Comparison of ENCODE assay signal across 8 mouse cellular contexts in the genomic region with DNA sequence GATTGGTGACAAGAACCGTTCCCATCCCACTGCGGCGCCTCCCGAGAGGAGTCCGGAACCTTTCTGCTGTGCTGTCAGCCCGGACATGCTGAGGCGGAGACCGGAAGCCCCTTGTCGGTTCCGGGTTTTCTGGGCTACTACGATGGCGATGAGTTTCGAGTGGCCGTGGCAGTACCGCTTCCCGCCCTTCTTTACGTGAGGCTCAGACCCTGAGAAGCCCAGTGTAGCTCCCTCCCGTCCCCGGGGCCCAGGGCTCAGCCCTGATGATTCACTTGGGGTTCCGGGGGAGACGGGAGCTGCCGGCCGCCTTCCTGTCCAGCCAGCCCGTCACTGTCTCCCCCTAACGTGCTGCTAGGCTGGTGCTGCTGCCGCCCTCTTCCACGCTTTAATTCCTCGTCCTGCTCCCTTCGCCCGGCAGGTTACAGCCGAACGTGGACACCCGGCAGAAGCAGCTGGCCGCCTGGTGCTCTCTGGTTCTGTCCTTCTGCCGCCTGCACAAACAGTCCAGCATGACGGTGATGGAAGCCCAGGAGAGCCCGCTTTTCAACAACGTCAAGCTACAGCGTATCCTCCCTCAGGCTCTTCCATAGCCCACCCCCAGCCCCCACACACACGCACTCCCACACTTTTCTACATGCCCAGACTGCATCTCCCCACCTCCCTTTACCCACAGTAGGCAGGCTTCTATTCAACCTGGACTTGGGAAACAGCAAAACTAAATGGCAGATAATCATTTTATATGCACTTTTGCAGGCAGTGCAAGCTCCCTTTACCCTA. TPM values are rescaled to one million over a fixed set of nuclear protein-coding genes. Genes with fewer than 3 reads are reported as not detected.
DNase-seq lines count a peak whose midpoint lies in the region; ATAC-seq and TF ChIP-seq lines count a peak whose summit lies in the region.

A gene (plus strand): TSS at position 95 of the 777 bp plus-strand sequence.

- peak within 1 kb of the TSS; percentile 99 for H3K4me3 ChIP-seq in brown adipose tissue, adult 24 weeks (ENCODE audit: insufficient read depth, low read depth, low read length)
- peak within 1 kb of the TSS; percentile 83 for H3K4me3 ChIP-seq in forebrain, embryonic 11.5 days (ENCODE audit: low read depth, low read length)
- H3K4me3 ChIP-seq in heart, embryonic 15.5 days = peak within 1 kb of the TSS; percentile 74
- peak within 1 kb of the TSS; percentile 81 to 83 for H3K4me3 ChIP-seq in liver, embryonic 14.5 days (ENCODE audit: insufficient read depth in 1 of 2, low read depth in 2 of 2, low read length in 2 of 2)
- peak within 1 kb of the TSS; percentile 87 for H3K4me3 ChIP-seq in stomach, embryonic 15.5 days (replicated peaks)

- no peak for TF ChIP-seq EP300 in liver, embryonic 14.5 days (IDR thresholded peaks at IDR 0.05; ENCODE audit: low read depth)

- H3K36me3 ChIP-seq in forebrain, embryonic 11.5 days (ENCODE audit: control insufficient read depth, insufficient read depth, low read length) = no peaks in the 10 kb centered on the region
- 0 out of 2 replicates have a peak, but pooled peaks cover 4% of the 10 kb centered on the region for H3K36me3 ChIP-seq in heart, embryonic 15.5 days
- peaks cover 3% of the 10 kb centered on the region for H3K36me3 ChIP-seq in liver, embryonic 14.5 days (replicated peaks; ENCODE audit: control insufficient read depth, insufficient read depth, low read depth)
- H3K36me3 ChIP-seq in stomach, embryonic 15.5 days = peaks cover 15% of the 10 kb centered on the region

- ATAC-seq in forebrain, embryonic 11.5 days (replicated peaks; ENCODE audit: low FRiP score) = peak; percentile 71
- peak; percentile 71 for ATAC-seq in heart, embryonic 15.5 days (replicated peaks; ENCODE audit: insufficient number of reproducible peaks, insufficient read depth, low FRiP score, low read depth)
- peak; percentile 88 for ATAC-seq in liver, embryonic 14.5 days (ENCODE audit: insufficient read depth)
- peak; percentile 71 for ATAC-seq in stomach, embryonic 15.5 days (ENCODE audit: insufficient read depth, low FRiP score, low read depth)

- peak; percentile 59 for TF ChIP-seq CTCF in liver, embryonic 14.5 days (IDR thresholded peaks at IDR 0.05; ENCODE audit: low read depth)

- peak within 1 kb of the TSS; percentile 90 for H3K27ac ChIP-seq in brown adipose tissue, adult 24 weeks (replicated peaks; ENCODE audit: low read depth, low read length)
- H3K27ac ChIP-seq in forebrain, embryonic 11.5 days (ENCODE audit: low read depth, low read length) = peak within 1 kb of the TSS; percentile 80
- peak within 1 kb of the TSS; percentile 91 for H3K27ac ChIP-seq in heart, embryonic 15.5 days
- peak within 1 kb of the TSS; percentile 79 for H3K27ac ChIP-seq in liver, embryonic 14.5 days
- peak within 1 kb of the TSS; percentile 93 for H3K27ac ChIP-seq in stomach, embryonic 15.5 days

- H3K9ac ChIP-seq in forebrain, embryonic 11.5 days (ENCODE audit: low read length) = peak within 1 kb of the TSS; percentile 91
- peak within 1 kb of the TSS; percentile 82 for H3K9ac ChIP-seq in heart, embryonic 15.5 days
- peak within 1 kb of the TSS; percentile 91 for H3K9ac ChIP-seq in liver, embryonic 14.5 days (replicated peaks)
- H3K9ac ChIP-seq in stomach, embryonic 15.5 days = peak within 1 kb of the TSS; percentile 88

- no peaks in the 10 kb centered on the region for H3K27me3 ChIP-seq in forebrain, embryonic 11.5 days (ENCODE audit: control insufficient read depth, insufficient read depth, low read length)
- no peaks in the 10 kb centered on the region for H3K27me3 ChIP-seq in heart, embryonic 15.5 days
- H3K27me3 ChIP-seq in liver, embryonic 14.5 days (ENCODE audit: control insufficient read depth, insufficient read depth, low read length) = no peaks in the 10 kb centered on the region
- H3K27me3 ChIP-seq in stomach, embryonic 15.5 days (replicated peaks) = no peaks in the 10 kb centered on the region

- H3K4me2 ChIP-seq in forebrain, embryonic 11.5 days (ENCODE audit: low read depth, low read length, severe bottlenecking) = peak within 1 kb of the TSS; percentile 71
- peak within 1 kb of the TSS; percentile 87 for H3K4me2 ChIP-seq in heart, embryonic 15.5 days
- H3K4me2 ChIP-seq in liver, embryonic 14.5 days (ENCODE audit: low read depth) = peak within 1 kb of the TSS; percentile 94
- peak within 1 kb of the TSS; percentile 92 for H3K4me2 ChIP-seq in stomach, embryonic 15.5 days

- 0 out of 2 replicates have a peak, but pooled peaks cover 2% of the 10 kb centered on the region for H3K4me1 ChIP-seq in brown adipose tissue, adult 24 weeks (ENCODE audit: control insufficient read depth, insufficient read depth, insufficient read length, low read length)
- H3K4me1 ChIP-seq in forebrain, embryonic 11.5 days (replicated peaks; ENCODE audit: control insufficient read depth, insufficient read depth, low read length) = no peaks in the 10 kb centered on the region; the same call in 1 of the 2 replicates
- peaks cover 38% of the 10 kb centered on the region for H3K4me1 ChIP-seq in heart, embryonic 15.5 days (replicated peaks)
- peaks cover 22 to 24% of the 10 kb centered on the region in 2 experiments for H3K4me1 ChIP-seq in liver, embryonic 14.5 days (replicated peaks; ENCODE audit: control insufficient read depth in 2 of 2, insufficient read depth in 2 of 2, low read length in 1 of 2)
- H3K4me1 ChIP-seq in stomach, embryonic 15.5 days = peaks cover 23% of the 10 kb centered on the region

- under 1% methylated on average over 39 of the region's 40 CpGs for WGBS in forebrain, embryonic 11.5 days
- WGBS in heart, embryonic 15.5 days = under 1% methylated on average over 40 of the region's 40 CpGs
- under 1% methylated on average over 40 of the region's 40 CpGs for WGBS in liver, embryonic 14.5 days (ENCODE audit: insufficient replicate concordance)
- under 1% methylated on average over 40 of the region's 40 CpGs for WGBS in stomach, embryonic 15.5 days

- H3K9me3 ChIP-seq in forebrain, embryonic 11.5 days (ENCODE audit: control insufficient read depth, low read length) = no peaks in the 10 kb centered on the region
- no peaks in the 10 kb centered on the region for H3K9me3 ChIP-seq in heart, embryonic 15.5 days (replicated peaks)
- H3K9me3 ChIP-seq in liver, embryonic 14.5 days (ENCODE audit: control insufficient read depth, low read length) = no peaks in the 10 kb centered on the region
- H3K9me3 ChIP-seq in stomach, embryonic 15.5 days = no peaks in the 10 kb centered on the region

- peak; percentile 76 to 84 for DNase-seq in CD8-positive naive resting alpha-beta T cell, adult 2 months (ENCODE audit: low read depth in 2 of 2, low spot score in 2 of 2)
- peak; percentile 89 for DNase-seq in forebrain, embryonic 11.5 days (ENCODE audit: low spot score)
- peak; percentile 90 to 93 for DNase-seq in kidney, postnatal 25 days
- DNase-seq in liver, embryonic 14.5 days (ENCODE audit: low read depth in 3 of 3, low spot score in 3 of 3) = peak; percentile 72 to 80 (median 72)
- DNase-seq in neural tube, embryonic 10.5 days (ENCODE audit: extremely low spot score, low spot score) = peak; percentile 91

RNA-seq across cellular contexts. Expression of the gene that starts here (rescaled TPM):
- polyA plus RNA-seq in brown adipose tissue, adult 24 weeks (2012; ENCODE audit: insufficient read depth, insufficient read length, missing spikeins) = 109 and 141 TPM in 2 replicates
- polyA plus RNA-seq in forebrain, embryonic 11.5 days (2014; fragmentation: Nextera tagmentation; extraction: Ambion mirVana) = 119 TPM in 2 replicates
- polyA plus RNA-seq in heart, embryonic 15.5 days (2015; fragmentation: Nextera tagmentation; extraction: Ambion mirVana) = 89.1 and 106 TPM in 2 replicates
- polyA plus RNA-seq in liver, embryonic 14.5 days (2012; rRNA removed) = 35.1 and 36.3 TPM in 2 replicates
- 88.6 and 90.0 TPM in 2 replicates for polyA plus RNA-seq in liver, embryonic 14.5 days (2014; fragmentation: Nextera tagmentation; extraction: Ambion mirVana)
- 131 and 138 TPM in 2 replicates for polyA plus RNA-seq in stomach, embryonic 15.5 days (2015; fragmentation: Nextera tagmentation; extraction: Ambion mirVana)

Comparison
In these comparisons a context has a peak if more than half of its experiments do, and no peak if none do; other contexts are left out.
1. Peak in every context shown above with its lines: DNase-seq, ATAC-seq, H3K4me3 ChIP-seq and H3K27ac ChIP-seq.